Mouse (Mus musculus): ENCODE results near the gene Dgki. TPM values are rescaled to one million over a fixed set of nuclear protein-coding genes. Genes with fewer than 3 reads are reported as not detected.

Gene Dgki
- polyA plus RNA-seq (2016; fragmentation: Nextera tagmentation; extraction: Ambion mirVana), result 1.2 and 1.3 TPM in 2 replicates

DNA sequence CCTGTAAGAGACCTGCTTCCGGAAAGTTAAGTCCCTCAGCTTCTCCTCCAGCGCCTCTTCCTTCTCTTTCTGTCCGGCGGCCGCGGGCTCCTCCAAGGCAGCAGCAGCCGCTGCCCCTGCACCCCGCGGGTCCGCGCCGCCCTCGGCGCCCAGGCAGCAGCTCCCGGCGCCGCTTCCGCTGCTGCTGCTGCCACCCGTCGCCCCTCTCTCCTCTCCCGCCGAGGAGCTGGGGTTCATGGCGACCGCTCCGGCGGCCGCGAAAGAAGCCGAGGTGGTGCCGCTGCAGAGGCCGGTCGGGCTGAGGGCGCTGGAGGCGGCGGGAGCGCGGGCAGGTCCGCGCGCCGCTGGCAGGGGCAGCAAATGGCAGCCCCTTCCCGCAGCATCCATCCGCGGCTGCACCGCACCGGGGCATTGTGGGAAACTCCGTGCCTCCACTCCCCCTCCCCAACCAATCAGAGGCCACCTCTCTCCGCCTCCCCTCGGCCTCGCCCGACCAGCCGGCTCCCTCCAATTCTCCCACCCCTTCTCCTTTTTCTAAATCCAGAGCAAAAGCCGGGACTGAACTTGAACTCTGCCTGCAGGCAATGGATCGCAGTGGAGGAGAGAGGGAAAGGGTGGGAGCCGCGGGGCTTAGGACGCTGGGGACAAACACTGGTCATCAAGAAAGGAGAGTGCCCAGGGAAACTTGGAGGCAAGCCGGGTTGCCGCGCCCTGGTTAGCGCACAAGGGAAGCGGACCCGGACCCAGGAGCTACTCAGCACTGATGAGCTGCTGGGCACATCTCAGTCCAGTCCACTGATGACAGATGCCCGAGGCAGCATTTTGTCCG, at the start of gene Dgki:
Gene Dgki (minus strand): TSS at position 623 of the 829 bp plus-strand sequence.
- Histone ChIP-seq H3K4me3 (peak within 1 kb of the TSS; percentile 68), H3K4me2 (replicated peaks) (peak within 1 kb of the TSS; percentile 99), H3K4me1 (peaks cover 15% of the 10 kb centered on the region; the same call in 1 of the 2 replicates), H3K9ac (peak within 1 kb of the TSS; percentile 42), H3K36me3 (no peaks in the 10 kb centered on the region), H3K27me3 (peaks cover 55% of the 10 kb centered on the region), H3K9me3 (no peaks in the 10 kb centered on the region), H3K27ac (no peak within 1 kb of the TSS)
- peak; percentile 69; the same call in 1 of the 2 replicates for ATAC-seq (ENCODE audit: insufficient number of reproducible peaks, insufficient read depth, low FRiP score, low TSS enrichment)
- 1% methylated on average over 64 of the region's 65 CpGs for WGBS

GRCm38 (mm10) chr6:37347606-37348005, 47.6 kb upstream of the Dgki start:
- H3K9me3 ChIP-seq, result no peaks in the 10 kb centered on the region
- no peak overlapping the region for H3K27ac ChIP-seq
- no peak overlapping the region for H3K4me3 ChIP-seq
- ATAC-seq (ENCODE audit: insufficient number of reproducible peaks, insufficient read depth, low FRiP score, low TSS enrichment), result no peak
- H3K9ac ChIP-seq, result no peak overlapping the region
- H3K36me3 ChIP-seq, result peaks cover 40% of the 10 kb centered on the region; the same call in 1 of the 2 replicates
- H3K4me2 ChIP-seq (replicated peaks), result no peak overlapping the region
- H3K27me3 ChIP-seq, result no peaks in the 10 kb centered on the region
- 79% methylated on average over 5 of the region's 5 CpGs for WGBS
- H3K4me1 ChIP-seq, result no peaks in the 10 kb centered on the region

DNA sequence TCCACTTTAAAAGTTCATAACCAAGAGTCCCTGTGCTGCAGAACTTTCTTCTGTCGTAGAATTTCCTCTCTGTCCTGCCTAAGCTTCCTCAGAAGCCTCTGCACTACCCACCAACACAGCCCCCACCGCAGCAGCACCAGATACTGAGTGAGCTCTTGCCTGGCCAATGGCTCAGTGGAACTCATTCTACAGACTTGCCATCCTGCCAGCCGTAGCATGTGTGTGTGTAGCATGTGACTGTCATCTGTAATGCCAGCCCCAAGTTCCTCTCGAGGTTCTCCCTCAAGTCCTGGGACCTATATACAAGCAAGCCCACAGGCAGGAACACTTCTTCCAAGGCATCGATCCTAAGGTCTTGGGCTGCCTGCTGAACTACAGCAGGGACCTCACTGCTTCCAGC, 38.1 kb upstream of the Dgki start:
- H3K27me3 ChIP-seq, result no peaks in the 10 kb centered on the region
- peaks cover 8% of the 10 kb centered on the region; the same call in 1 of the 2 replicates for H3K4me1 ChIP-seq
- 82% methylated on average over 5 of the region's 5 CpGs for WGBS
- H3K4me2 ChIP-seq (replicated peaks), result no peak overlapping the region
- H3K27ac ChIP-seq, result 0 out of 2 replicates have a peak overlapping the region, but pooled peaks have one; percentile 23
- H3K9me3 ChIP-seq, result no peaks in the 10 kb centered on the region
- H3K4me3 ChIP-seq, result no peak overlapping the region
- peaks cover 38% of the 10 kb centered on the region for H3K36me3 ChIP-seq
- H3K9ac ChIP-seq, result no peak overlapping the region
- ATAC-seq (ENCODE audit: insufficient number of reproducible peaks, insufficient read depth, low FRiP score, low TSS enrichment), result no peak

GRCm38 (mm10) chr6:37336831-37337260, 36.9 kb upstream of the Dgki start:
- peak overlapping the region; percentile 66 for H3K27ac ChIP-seq
- no peak overlapping the region for H3K4me2 ChIP-seq (replicated peaks)
- no peak overlapping the region for H3K9ac ChIP-seq
- peaks cover 50% of the 10 kb centered on the region for H3K36me3 ChIP-seq
- peak; percentile 67; the same call in 1 of the 2 replicates for ATAC-seq (ENCODE audit: insufficient number of reproducible peaks, insufficient read depth, low FRiP score, low TSS enrichment)
- H3K27me3 ChIP-seq, result no peaks in the 10 kb centered on the region
- H3K4me3 ChIP-seq, result no peak overlapping the region
- peaks cover 8% of the 10 kb centered on the region; the same call in 1 of the 2 replicates for H3K4me1 ChIP-seq
- no peaks in the 10 kb centered on the region for H3K9me3 ChIP-seq
- 16% methylated on average over 5 of the region's 5 CpGs for WGBS

DNA sequence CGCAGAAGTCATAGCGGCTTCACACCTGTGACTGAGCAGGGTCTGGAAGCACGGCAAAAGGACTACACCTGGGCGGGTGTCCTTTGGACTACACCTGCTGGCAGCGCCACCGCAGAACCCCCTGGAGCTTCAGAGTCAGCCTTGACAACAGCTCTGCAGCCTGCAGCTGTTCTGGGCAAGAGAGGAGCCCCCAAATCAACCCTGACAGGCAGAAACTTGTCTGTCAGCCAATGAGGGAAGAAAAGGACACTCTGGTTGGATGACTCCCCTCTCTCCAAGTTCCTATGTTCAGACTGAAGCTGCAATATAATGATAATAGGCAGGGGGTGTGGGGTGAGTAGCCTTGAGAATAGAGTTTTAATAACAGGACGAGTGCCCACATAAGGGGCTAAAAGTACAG, 36.4 kb upstream of the Dgki start:
- ATAC-seq (ENCODE audit: insufficient number of reproducible peaks, insufficient read depth, low FRiP score, low TSS enrichment), result 0 out of 2 replicates have a peak, but pooled peaks have one; percentile 62
- Histone ChIP-seq H3K4me2 (replicated peaks) (no peak overlapping the region), H3K4me3 (no peak overlapping the region), H3K4me1 (peaks cover 8% of the 10 kb centered on the region; the same call in 1 of the 2 replicates), H3K36me3 (peaks cover 54% of the 10 kb centered on the region), H3K9me3 (no peaks in the 10 kb centered on the region), H3K27me3 (no peaks in the 10 kb centered on the region), H3K9ac (no peak overlapping the region), H3K27ac (peak overlapping the region; percentile 66; the same call in 1 of the 2 replicates)
- WGBS, result 63% methylated on average over 7 of the region's 7 CpGs

DNA sequence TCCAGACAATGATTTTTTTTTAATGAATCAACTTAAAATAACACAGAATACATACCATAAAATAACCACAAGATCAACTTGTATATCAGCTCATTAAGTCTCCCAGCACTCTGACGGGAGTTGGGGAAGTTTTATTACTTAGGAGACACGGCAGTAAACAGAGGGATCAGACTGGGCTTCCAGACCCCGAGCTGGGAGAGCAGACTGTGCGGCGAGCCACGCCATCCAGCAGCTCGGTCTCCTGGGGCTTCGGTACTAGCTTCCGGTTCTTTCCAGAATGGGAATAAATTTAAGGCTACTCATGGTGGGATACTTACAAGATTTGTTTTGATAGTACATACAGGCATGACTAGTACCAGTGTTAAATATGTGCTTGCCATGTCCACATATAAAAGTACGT, 32.9 kb upstream of the Dgki start:
- H3K9ac ChIP-seq, result no peak overlapping the region
- H3K4me1 ChIP-seq, result peaks cover 14% of the 10 kb centered on the region; the same call in 1 of the 2 replicates
- no peak overlapping the region for H3K4me2 ChIP-seq (replicated peaks)
- H3K36me3 ChIP-seq, result peaks cover 55% of the 10 kb centered on the region
- H3K4me3 ChIP-seq, result no peak overlapping the region
- ATAC-seq (ENCODE audit: insufficient number of reproducible peaks, insufficient read depth, low FRiP score, low TSS enrichment), result no peak
- no peaks in the 10 kb centered on the region for H3K27me3 ChIP-seq
- WGBS, result 81% methylated on average over 10 of the region's 10 CpGs
- H3K27ac ChIP-seq, result no peak overlapping the region
- no peaks in the 10 kb centered on the region for H3K9me3 ChIP-seq

GRCm38 (mm10) chr6:37329901-37330864, 30.2 kb upstream of the Dgki start:
- no peak; the same call in 1 of the 2 replicates for ATAC-seq (ENCODE audit: insufficient number of reproducible peaks, insufficient read depth, low FRiP score, low TSS enrichment)
- no peak overlapping the region for H3K9ac ChIP-seq
- H3K27me3 ChIP-seq, result no peaks in the 10 kb centered on the region
- H3K4me1 ChIP-seq, result peaks cover 13% of the 10 kb centered on the region; the same call in 1 of the 2 replicates
- no peaks in the 10 kb centered on the region for H3K9me3 ChIP-seq
- WGBS, result 40% methylated on average over 5 of the region's 5 CpGs
- H3K4me3 ChIP-seq, result no peak overlapping the region
- H3K4me2 ChIP-seq (replicated peaks), result no peak overlapping the region
- H3K36me3 ChIP-seq, result peaks cover 43% of the 10 kb centered on the region
- 0 out of 2 replicates have a peak overlapping the region, but pooled peaks have one; percentile 4 for H3K27ac ChIP-seq

- no peak overlapping the region for H3K4me3 ChIP-seq
- H3K36me3 ChIP-seq, result peaks cover 39% of the 10 kb centered on the region
- peaks cover 13% of the 10 kb centered on the region; the same call in 1 of the 2 replicates for H3K4me1 ChIP-seq
- ATAC-seq (ENCODE audit: insufficient number of reproducible peaks, insufficient read depth, low FRiP score, low TSS enrichment), result no peak
- H3K27ac ChIP-seq, result no peak overlapping the region
- H3K27me3 ChIP-seq, result no peaks in the 10 kb centered on the region
- no peak overlapping the region for H3K4me2 ChIP-seq (replicated peaks)
- no peak overlapping the region for H3K9ac ChIP-seq
- H3K9me3 ChIP-seq, result no peaks in the 10 kb centered on the region
- WGBS, result 87% methylated on average over 3 of the region's 3 CpGs
Measured at GRCm38 (mm10) chr6:37329376-37329775, 29.4 kb upstream of the Dgki start.

GRCm38 (mm10) chr6:37328671-37329070, 28.7 kb upstream of the Dgki start:
- Histone ChIP-seq H3K4me2 (replicated peaks) (no peak overlapping the region), H3K9ac (no peak overlapping the region), H3K4me1 (peaks cover 13% of the 10 kb centered on the region; the same call in 1 of the 2 replicates), H3K27me3 (no peaks in the 10 kb centered on the region), H3K4me3 (no peak overlapping the region), H3K9me3 (no peaks in the 10 kb centered on the region), H3K36me3 (peaks cover 32% of the 10 kb centered on the region), H3K27ac (no peak overlapping the region)
- ATAC-seq (ENCODE audit: insufficient number of reproducible peaks, insufficient read depth, low FRiP score, low TSS enrichment), result no peak
- WGBS, result 52% methylated on average over 7 of the region's 7 CpGs

- no peaks in the 10 kb centered on the region for H3K27me3 ChIP-seq
- H3K27ac ChIP-seq, result peak overlapping the region; percentile 17; the same call in 1 of the 2 replicates
- H3K4me2 ChIP-seq (replicated peaks), result no peak overlapping the region
- peaks cover 13% of the 10 kb centered on the region; the same call in 1 of the 2 replicates for H3K4me1 ChIP-seq
- ATAC-seq (ENCODE audit: insufficient number of reproducible peaks, insufficient read depth, low FRiP score, low TSS enrichment), result no peak
- no peak overlapping the region for H3K4me3 ChIP-seq
- no peaks in the 10 kb centered on the region for H3K9me3 ChIP-seq
- no peak overlapping the region for H3K9ac ChIP-seq
- WGBS, result 58% methylated on average over 6 of the region's 6 CpGs
- peaks cover 21% of the 10 kb centered on the region for H3K36me3 ChIP-seq
Measured at GRCm38 (mm10) chr6:37327519-37327918, 27.5 kb upstream of the Dgki start.

- H3K4me3 ChIP-seq, result no peak overlapping the region
- no peak overlapping the region for H3K4me2 ChIP-seq (replicated peaks)
- peak overlapping the region; percentile 55 for H3K27ac ChIP-seq
- ATAC-seq (ENCODE audit: insufficient number of reproducible peaks, insufficient read depth, low FRiP score, low TSS enrichment), result no peak
- peaks cover 13% of the 10 kb centered on the region; the same call in 1 of the 2 replicates for H3K4me1 ChIP-seq
- H3K27me3 ChIP-seq, result no peaks in the 10 kb centered on the region
- WGBS, result 34% methylated on average over 8 of the region's 8 CpGs
- H3K9ac ChIP-seq, result no peak overlapping the region
- peaks cover 12% of the 10 kb centered on the region for H3K36me3 ChIP-seq
- H3K9me3 ChIP-seq, result no peaks in the 10 kb centered on the region
Measured at GRCm38 (mm10) chr6:37326603-37326955, 26.6 kb upstream of the Dgki start.
